Mouse (Mus musculus) induced T-regulatory cell, adult 2 months (primary cell): ENCODE data around the gene Palld.

Source experiments
- DNase-seq: peaks from one replicate; pipeline ENCODE4 v3.0.0-alpha.2; 2012; ENCODE audit warnings: low read depth

Gene Palld

GRCm38 (mm10) chr8:61552755-61553402, 349.6 kb downstream of the Palld start:
- no peak for DNase-seq

DNA sequence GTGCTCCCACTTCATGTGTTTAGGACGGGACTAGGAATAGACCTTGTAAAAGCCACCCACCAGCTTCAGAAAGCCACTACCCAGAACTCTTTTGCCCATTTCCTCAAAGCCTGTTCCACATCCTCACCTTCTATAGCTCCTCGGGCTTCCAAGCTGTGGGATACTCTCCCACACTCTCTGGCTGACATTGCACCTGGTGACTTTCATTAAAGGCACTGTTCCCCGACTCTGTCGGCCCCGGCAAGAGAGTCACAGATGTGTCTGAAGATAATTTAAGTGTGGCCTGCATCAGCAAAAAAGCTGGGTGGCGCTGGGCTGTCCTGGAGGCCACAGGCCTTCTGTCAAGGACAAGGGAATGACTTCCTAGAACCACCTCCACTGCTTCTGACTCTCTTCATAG, 350.3 kb downstream of the Palld start:
- DNase-seq, result no peak

GRCm38 (mm10) chr8:61550006-61550748, 352.3 kb downstream of the Palld start:
- peak; percentile 25 for DNase-seq

- DNase-seq, result no peak
Measured at GRCm38 (mm10) chr8:61549585-61549984, 352.9 kb downstream of the Palld start.

GRCm38 (mm10) chr8:61539828-61540500, 362.5 kb downstream of the Palld start:
- DNase-seq, result peak; percentile 91

DNA sequence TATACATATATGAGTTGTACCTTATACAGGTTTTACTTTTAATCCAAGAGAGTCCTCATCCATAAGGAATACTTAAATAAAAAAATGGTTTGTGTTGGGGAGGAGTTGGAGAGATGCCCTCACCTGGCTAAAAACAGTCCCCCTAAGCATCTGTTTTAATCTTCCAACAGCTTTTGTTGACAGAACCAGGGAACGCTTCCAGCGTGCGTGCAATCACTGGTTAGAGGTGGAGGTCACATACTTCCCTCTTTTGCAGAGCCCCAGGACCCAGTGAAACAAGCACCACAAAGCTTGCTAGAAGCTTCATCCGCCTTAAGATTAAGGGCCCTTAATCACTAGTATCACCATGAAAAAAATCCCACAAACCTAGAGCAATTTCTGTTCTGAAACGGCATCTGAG, 365.0 kb downstream of the Palld start:
- DNase-seq, result no peak

GRCm38 (mm10) chr8:61535472-61535871, 367.0 kb downstream of the Palld start:
- DNase-seq, result no peak

- DNase-seq, result no peak
Measured at GRCm38 (mm10) chr8:61533356-61533926, 369.0 kb downstream of the Palld start.

- DNase-seq, result no peak
Measured at GRCm38 (mm10) chr8:61532831-61533230, 369.7 kb downstream of the Palld start.

DNA sequence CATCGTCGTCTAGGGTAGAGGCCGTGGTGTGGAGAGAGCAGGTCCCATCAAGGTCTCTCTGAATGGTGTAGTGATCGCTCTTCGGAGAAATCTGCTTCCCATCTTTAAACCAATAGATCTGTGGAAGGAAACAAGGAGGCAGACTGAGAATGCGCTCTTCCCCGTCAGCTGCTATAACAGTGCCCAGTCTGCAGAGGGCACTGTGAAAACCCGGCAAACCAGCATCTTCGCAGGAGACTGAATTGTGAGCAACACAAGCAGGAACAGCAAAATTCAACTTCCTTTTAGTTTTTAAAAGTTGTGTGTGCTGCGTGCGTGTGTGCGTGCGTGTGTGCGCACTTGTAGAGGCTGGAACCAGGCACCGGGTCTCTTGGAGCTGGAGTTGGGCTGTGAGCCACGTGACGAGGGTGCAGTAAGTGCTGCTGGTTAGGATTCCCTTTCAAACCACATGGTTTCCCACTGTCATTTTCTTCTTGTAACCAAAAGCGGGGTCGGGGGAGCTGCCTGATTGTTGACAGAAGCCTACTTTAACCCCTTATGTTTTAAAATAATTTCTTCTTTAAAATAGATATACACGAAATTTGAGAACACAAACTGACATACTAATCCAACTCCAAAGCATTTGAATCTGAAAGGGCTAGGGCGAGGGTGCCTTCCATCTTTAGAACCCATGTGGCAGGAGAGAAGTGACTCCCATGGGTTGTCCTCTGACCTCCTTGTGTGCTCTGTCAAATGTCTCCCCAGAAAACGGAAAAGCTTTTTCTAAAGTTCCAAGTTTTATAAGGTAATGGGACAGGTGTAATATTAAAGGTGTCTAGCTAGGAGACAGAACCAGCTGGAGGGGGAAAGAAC, 370.3 kb downstream of the Palld start:
- DNase-seq, result no peak

DNA sequence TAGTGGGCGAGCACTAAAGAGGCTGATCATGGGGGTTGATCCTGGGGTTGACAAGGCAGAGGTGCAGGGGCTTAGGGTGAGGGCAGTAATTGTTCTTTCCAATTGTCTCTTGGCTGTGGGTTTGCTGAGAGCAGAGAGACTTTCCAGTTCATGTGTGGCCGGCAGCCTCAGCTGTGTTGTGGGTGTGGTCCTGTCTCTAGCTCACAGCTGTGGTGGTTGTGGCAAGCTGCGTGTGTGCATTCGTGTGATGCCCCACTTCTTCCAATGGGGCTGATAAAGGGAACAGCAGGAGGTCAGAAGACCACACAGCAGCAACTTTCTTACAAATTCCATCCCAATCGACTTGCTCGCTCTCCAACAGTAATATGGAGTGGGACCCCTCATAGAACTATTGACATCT, 373.8 kb downstream of the Palld start:
- DNase-seq, result no peak

- no peak for DNase-seq
Measured at GRCm38 (mm10) chr8:61528197-61528596, 374.3 kb downstream of the Palld start.

- DNase-seq, result no peak
Measured at GRCm38 (mm10) chr8:61527037-61527436, 375.5 kb downstream of the Palld start.

- DNase-seq, result peak; percentile 57
Measured at GRCm38 (mm10) chr8:61522132-61522531, 380.4 kb downstream of the Palld start.

DNA sequence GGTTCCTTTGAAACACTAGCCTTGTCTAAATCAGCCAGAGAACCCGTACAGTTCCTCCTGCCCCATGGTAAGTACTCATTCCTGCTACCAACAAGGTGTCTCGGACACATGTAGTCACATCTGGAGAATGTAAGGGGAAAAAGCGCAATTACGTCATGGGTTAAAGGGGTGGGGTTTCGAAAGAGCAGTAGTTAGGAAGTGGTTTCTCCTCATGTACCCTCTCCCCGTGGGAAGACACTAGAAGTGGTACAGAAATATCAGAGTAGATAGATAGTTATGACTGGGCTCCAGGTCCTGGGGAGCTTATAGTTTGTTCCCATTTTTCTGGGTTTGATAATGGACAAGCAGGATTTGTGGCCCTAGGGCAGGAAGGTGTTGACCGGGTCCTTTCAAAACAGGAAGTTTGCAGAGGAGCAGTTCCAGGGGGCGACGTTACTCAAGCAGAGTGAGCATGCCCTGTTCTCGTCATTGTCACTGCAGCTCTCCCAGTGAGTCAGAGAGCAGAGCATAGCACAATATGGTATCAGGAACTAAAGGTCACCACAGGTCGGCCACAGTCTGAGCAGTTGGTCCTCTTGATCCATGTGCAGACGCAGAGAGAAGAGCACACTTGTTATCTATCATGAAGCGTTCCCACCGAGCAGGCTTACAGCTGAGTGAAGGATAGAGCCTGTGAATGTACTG, 384.8 kb downstream of the Palld start:
- peak; percentile 54 for DNase-seq

- no peak for DNase-seq
Measured at GRCm38 (mm10) chr8:61516745-61517501, 385.6 kb downstream of the Palld start.

DNA sequence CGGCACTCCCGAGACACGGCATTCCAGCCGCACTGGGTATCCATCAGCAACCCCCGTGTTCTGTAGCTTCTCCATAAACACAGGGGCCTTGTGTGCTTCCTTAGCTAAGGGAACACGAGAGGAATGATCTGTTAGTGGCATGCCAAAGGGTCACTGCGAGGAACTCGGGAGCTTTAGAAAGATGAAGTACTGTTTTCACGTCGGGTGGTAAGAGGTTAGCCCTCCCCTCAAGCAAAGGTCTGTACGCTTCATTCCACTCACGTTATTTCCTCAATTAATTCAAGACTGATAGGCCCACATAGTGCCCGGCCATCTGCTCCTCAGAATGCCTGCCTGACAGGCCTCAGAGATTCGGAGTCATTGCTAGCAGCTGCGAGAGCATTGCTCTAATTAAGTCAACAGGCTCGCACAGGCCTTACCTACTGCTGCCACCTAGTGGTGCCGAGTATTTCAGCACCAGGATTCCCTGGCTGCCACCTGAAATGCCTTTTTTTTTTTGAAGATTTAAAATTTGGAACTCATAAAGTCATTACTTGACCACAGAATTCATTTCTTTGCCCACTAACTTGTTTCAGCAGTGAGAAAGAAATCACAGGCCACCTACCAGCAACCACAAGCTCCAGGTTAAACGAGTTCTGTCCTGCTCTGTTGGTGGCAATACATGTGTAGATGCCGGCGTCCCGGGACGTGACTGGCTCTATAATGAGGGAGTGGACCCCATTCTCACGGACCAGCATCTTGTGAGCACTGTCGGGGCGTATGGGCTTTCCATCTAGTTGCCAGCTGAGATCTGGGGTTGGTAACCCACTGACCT, 386.4 kb downstream of the Palld start:
- peak; percentile 79 for DNase-seq

DNA sequence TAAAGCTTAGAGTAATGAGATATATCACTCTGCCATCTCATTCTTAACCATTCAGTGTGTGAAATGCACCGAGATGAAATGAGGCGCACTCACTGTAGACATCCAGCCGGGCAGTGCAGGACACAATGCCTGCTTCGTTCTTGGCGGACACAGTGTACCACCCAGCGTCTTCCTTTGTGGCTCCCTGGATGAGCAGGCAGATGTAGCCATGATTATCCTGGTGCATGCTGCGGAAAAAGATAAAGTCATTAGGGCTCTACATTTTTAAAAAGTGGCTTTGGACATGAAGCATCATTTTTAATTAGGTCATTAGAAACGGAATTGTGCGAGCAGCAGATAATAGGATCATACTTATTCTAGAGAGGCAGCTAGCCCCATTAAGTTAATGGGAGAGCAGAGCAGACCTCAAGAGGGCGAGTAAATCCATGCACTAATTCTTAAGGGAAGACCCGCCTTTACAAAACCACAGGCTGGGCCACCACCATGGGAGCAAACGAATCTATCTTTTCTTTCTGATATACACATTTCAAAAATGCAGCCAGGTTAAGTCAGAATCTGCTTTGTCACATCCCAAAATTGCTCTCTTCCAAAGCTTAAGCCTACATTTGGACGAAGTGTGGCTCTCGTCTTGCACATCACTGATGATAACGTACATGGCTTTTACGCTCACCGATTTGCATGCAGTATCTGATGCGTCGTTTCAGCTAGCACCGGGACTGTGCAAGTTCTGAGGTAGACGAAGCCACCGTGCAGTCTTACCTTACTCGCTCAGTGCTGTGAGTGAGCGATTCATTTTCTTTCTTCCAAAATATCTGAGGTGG, 387.2 kb downstream of the Palld start:
- DNase-seq, result no peak

GRCm38 (mm10) chr8:61502277-61502676, 400.2 kb downstream of the Palld start:
- no peak for DNase-seq
